Mouse (Mus musculus): ENCODE results near the gene Tmem176b.
A peak's percentile ranks its signal among the peaks of the same experiment; 100 is the strongest.

Gene Tmem176b

GRCm38 (mm10) chr6:48840973-48841625 lies at the start of gene Tmem176b:
Gene Tmem176b (minus strand): TSS chr6:48841496.
- peak; percentile 99 for DNase-seq

- peak; percentile 77 for DNase-seq
Observed at GRCm38 (mm10) chr6:48876510-48877135, 35.3 kb upstream of the Tmem176b start.

GRCm38 (mm10) chr6:48875515-48875914 lies 34.2 kb upstream of the Tmem176b start:
- DNase-seq, result peak; percentile 76

GRCm38 (mm10) chr6:48874576-48874975 lies 33.3 kb upstream of the Tmem176b start:
- peak; percentile 45 for DNase-seq

GRCm38 (mm10) chr6:48872596-48872995 lies 31.3 kb upstream of the Tmem176b start, which contains the start of gene Aoc1:
Gene Aoc1 (plus strand): TSS chr6:48872896.
- DNase-seq, result peak; percentile 16

- no peak for DNase-seq
Observed at GRCm38 (mm10) chr6:48869774-48870173, 28.5 kb upstream of the Tmem176b start.

- DNase-seq, result no peak
Observed at GRCm38 (mm10) chr6:48867158-48867557, 25.9 kb upstream of the Tmem176b start.

GRCm38 (mm10) chr6:48866355-48866950 lies 25.2 kb upstream of the Tmem176b start:
- peak; percentile 88 for DNase-seq

GRCm38 (mm10) chr6:48865152-48865745 lies 24.0 kb upstream of the Tmem176b start:
- peak; percentile 79 for DNase-seq

- peak; percentile 86 for DNase-seq
Observed at GRCm38 (mm10) chr6:48864723-48865122, 23.4 kb upstream of the Tmem176b start.

- DNase-seq, result no peak
Observed at GRCm38 (mm10) chr6:48864181-48864580, 22.9 kb upstream of the Tmem176b start.

GRCm38 (mm10) chr6:48863488-48863887 lies 22.2 kb upstream of the Tmem176b start:
- peak; percentile 78 for DNase-seq

GRCm38 (mm10) chr6:48862816-48863215 lies 21.5 kb upstream of the Tmem176b start:
- no peak for DNase-seq

- peak; percentile 48 for DNase-seq
Observed at GRCm38 (mm10) chr6:48861616-48862280, 20.5 kb upstream of the Tmem176b start.

- no peak for DNase-seq
Observed at GRCm38 (mm10) chr6:48860851-48861250, 19.6 kb upstream of the Tmem176b start.

GRCm38 (mm10) chr6:48860130-48860815 lies 19.0 kb upstream of the Tmem176b start:
- DNase-seq, result peak; percentile 93

GRCm38 (mm10) chr6:48857613-48858302 lies 16.5 kb upstream of the Tmem176b start:
- DNase-seq, result peak; percentile 44

- DNase-seq, result no peak
Observed at GRCm38 (mm10) chr6:48854155-48854554, 12.9 kb upstream of the Tmem176b start.

- peak; percentile 71 for DNase-seq
Observed at GRCm38 (mm10) chr6:48851820-48852491, 10.7 kb upstream of the Tmem176b start.

GRCm38 (mm10) chr6:48845086-48845485 lies 3.8 kb upstream of the Tmem176b start:
- DNase-seq, result no peak

Data from kidney, adult 9 months (tissue).